Mouse (Mus musculus) lung, postnatal 0 days (tissue): ENCODE results near the gene Rnls.

Experiments
- CTCF ChIP-seq: IDR thresholded peaks from 2 replicates; pipeline ENCODE4 v1.5.1; 2016; ENCODE audit warnings: antibody characterized with exemption, mild to moderate bottlenecking
- EP300 ChIP-seq: IDR thresholded peaks from 2 replicates; pipeline ENCODE4 v1.6.1; 2016; ENCODE audit warnings: antibody characterized with exemption, mild to moderate bottlenecking, control low read depth

DNA sequence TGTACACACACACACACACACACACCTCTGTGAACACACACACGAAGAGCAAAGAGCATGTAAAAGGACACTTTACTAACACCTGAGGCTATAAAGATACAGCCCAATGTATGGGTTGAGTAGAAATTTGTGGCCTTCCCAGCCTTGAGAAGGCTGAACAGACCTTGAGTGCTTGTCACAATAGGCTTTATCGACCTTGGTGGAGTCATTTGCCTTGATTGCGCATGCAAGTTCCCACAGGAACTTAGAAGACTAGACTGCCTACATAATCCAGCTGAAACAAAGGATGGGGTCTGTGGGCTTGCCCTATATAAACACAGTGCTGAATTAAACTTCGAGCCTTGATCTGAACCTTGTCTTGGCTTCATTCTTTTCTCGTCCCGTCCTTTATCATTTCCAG, 288.2 kb downstream of the Rnls start:
- no peak for TF ChIP-seq CTCF
- no peak for TF ChIP-seq EP300
